Mouse (Mus musculus): ENCODE results near the gene Dnmt3b.
A peak's percentile ranks its signal among the peaks of the same experiment; 100 is the strongest.
"Not testable (repeated sequence)": the region's sequence is repeated elsewhere in the genome, so short reads cannot be mapped to it uniquely, and the experiment has no call there.

Dnmt3b gene

DNA sequence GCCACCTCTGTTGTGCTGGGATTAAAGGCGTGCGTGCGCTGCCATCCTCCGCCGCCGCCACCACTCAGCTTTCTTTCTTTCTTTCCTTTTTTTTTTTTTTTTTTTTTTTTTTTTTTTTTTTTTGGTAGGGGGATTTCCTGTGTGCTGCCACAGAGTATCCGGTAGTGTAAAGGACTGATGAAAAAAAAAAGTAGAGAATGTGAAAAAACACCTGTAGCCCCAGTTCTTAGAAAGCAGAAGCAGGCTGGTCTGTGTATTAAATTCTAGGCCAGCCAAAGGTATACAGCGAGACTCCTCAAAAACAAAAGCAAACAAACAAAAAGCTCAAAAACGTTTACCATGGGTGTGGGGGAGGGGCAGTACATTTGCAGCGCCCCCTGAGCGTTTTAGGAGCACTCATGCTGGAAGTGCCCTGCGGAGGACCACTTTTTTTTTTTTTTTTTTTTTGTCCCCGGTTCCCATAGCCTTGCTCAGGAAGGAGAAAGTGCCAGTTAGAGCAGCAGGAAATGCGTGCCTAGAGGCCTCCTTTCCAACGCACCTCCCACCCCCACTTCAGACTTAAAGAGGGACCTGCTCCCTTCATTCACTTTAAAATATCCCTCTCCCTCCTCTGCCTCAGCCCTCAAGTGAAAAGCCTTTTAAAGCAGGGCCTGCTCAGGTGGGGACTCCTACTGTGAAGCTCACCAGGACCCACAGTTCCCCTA is 10.1 kb upstream of the Dnmt3b start:
- no peak for DNase-seq

GRCm38 (mm10) chr2:153642496-153642895 is 6.8 kb upstream of the Dnmt3b start:
- DNase-seq: no peak

DNA sequence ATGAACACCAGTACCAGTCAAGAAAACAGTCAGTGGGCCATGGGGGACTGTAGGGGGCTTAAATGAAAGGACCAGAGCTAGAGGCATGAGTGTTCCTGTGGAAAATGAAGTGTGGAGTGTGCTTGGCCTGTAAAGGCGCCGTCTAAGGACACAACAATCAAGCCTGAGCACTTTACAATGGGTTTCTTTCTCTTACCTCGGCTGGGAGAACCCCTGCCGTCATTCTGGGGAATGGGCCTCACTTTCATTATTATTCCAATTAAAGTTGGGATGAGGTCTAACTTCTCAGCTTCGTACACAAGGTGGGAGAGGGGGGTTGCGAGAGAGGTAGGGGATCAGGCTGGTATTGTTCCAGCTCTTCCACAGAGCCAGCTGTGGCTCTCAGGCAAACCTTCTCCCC is 6.3 kb upstream of the Dnmt3b start:
- no peak for DNase-seq

- no peak for DNase-seq
Observed at GRCm38 (mm10) chr2:153648773-153649297, 415 bp upstream of the Dnmt3b start.

- peak in 1 of 2 experiments; percentile 35 for DNase-seq
Observed at GRCm38 (mm10) chr2:153650014-153650687, 901 bp downstream of the Dnmt3b start.

GRCm38 (mm10) chr2:153651681-153652080 is 2.4 kb downstream of the Dnmt3b start:
- no peak for DNase-seq

DNA sequence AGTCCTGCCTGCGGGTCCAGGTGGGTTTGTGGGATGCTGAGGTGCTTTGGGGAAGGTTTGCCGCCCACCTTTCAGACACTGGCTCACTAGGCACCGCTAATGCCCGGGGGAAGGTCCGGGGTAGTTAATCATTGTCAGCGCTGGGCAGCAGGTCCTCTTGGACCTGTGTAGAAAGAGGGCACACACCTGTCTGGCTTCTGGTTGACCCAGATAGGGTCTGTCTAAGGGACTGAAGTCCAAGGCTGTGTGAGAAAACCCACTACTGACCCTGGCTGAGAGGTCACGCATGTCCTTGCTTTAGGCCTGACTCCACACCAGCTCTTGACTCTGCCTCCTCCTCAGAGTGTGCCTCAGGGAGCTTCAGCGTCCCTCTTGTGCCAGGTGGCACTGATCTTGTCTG is 8.4 kb downstream of the Dnmt3b start:
- DNase-seq: not testable (repeated sequence)

- no peak for DNase-seq
Observed at GRCm38 (mm10) chr2:153660616-153661015, 11.4 kb downstream of the Dnmt3b start.

GRCm38 (mm10) chr2:153665401-153665800 is 16.2 kb downstream of the Dnmt3b start:
- DNase-seq: no peak

GRCm38 (mm10) chr2:153668754-153669376 is 19.6 kb downstream of the Dnmt3b start:
- peak in 1 of 2 experiments; percentile 40 for DNase-seq

GRCm38 (mm10) chr2:153670111-153670510 is 20.9 kb downstream of the Dnmt3b start:
- no peak for DNase-seq

GRCm38 (mm10) chr2:153672619-153673018 is 23.4 kb downstream of the Dnmt3b start:
- no peak for DNase-seq

DNA sequence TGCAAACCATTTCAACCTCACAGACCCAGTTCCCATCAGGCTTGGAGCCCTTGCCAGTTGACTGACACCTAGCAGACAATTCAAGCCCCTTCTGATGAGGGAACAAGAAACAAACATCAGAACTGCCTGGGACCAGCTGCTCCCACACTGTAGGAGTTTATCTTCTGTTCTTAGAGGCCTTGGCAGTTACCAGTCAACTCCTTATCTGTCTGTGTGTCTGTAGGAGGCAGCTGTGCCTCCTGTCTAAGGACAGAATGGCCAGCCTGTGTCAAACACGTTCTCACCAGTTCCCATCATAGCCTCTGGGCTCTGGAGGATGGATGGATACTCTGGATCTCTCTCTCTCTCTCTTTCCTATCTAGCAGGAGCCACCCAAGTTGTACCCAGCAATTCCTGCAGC is 26.1 kb downstream of the Dnmt3b start:
- DNase-seq: not testable (repeated sequence)

DNA sequence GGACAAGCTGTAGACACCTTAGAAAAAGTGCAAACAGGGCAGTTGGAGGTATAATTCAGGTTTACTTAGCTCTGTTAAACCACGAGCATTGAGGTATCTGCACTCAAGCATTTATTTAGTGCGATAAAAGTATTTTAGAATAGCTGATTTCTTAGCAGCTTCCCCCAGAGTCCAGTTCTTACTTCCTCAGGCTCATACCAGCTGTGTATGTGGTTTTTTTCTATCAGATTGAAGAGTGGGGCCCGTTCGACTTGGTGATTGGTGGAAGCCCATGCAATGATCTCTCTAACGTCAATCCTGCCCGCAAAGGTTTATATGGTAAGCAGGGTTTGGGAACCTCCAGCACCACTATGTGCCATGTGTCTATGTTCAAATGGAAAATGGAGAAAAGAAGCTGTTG is 27.7 kb downstream of the Dnmt3b start:
- DNase-seq: no peak

DNA sequence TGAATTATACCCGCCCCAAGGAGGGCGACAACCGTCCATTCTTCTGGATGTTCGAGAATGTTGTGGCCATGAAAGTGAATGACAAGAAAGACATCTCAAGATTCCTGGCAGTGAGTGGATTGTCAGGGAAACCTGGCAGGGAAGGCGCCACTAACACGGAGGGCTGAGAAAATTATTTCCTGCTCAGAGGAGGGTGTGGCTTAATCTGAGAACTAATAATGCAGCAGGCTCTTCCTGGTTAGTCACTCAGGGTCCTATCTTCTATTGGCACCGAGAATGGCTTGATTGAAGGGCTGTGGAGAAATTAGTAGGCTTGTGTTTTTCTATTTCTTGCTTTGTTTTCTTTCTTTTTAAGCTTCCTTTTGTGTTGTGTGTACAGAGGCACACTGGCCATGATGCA is 28.3 kb downstream of the Dnmt3b start:
- DNase-seq: no peak

- DNase-seq: no peak
Observed at GRCm38 (mm10) chr2:153679959-153680358, 30.7 kb downstream of the Dnmt3b start.

- DNase-seq: not testable (repeated sequence)
Observed at GRCm38 (mm10) chr2:153693413-153693812, 44.2 kb downstream of the Dnmt3b start.

- peak in 1 of 2 experiments; percentile 47 for DNase-seq
Observed at GRCm38 (mm10) chr2:153694462-153695085, 45.3 kb downstream of the Dnmt3b start.

GRCm38 (mm10) chr2:153696352-153696751 is 47.1 kb downstream of the Dnmt3b start, which contains the start of gene Dnmt3c:
TSS of gene Dnmt3c (plus strand) at chr2:153696652.
- no peak for DNase-seq

- no peak for DNase-seq
Observed at GRCm38 (mm10) chr2:153703389-153703788, 54.1 kb downstream of the Dnmt3b start.

- no peak for DNase-seq
Observed at GRCm38 (mm10) chr2:153710701-153711330, 61.6 kb downstream of the Dnmt3b start.

DNA sequence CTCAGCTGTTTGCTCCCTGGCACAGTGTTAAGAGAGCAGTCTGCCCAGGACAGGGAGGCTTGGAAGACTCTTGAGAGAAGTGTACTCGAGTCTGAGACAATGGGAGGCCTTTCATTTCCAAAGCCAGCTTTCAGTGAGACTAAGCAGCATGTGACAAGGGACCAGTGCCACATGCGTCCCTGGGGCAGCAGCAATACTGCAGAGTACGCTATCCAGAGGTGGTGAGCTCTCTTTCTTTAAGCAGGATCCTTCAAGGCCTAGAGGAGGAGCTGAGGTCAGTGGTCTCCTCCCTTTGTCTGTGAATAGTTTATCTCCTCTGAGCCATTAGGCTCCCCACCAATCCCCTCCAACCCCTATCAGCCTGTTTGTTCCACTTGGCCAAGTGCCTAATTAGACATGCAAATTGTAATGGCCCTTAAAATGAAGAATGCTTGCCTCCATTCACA is 63.4 kb downstream of the Dnmt3b start:
- no peak for DNase-seq

DNA sequence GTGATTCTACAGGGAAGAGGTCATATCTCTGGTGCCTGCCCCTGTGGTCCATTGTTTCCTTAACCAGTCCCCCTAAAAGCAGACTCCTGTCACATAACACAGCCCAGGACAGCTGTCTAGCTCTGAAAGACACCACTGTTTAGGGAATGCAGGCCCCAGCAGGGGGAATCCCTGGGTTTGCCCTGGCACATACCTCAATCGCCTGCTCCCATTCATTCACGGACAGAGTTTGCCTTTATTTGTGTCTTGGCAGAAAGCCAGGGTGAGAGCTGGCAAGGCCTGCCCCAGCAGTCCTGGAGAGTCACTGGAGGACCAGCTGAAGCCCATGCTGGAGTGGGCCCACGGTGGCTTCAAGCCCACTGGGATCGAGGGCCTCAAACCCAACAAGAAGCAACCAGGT is 64.0 kb downstream of the Dnmt3b start:
- peak; percentile 8 to 11 for DNase-seq
